Mouse (Mus musculus) layer of hippocampus, postnatal 10 days (tissue): Measurements from ENCODE around the gene Sfi1. TPM values are rescaled to one million over a fixed set of nuclear protein-coding genes. Genes with fewer than 3 reads are reported as not detected.
"Not testable (repeated sequence)": the region's sequence is repeated elsewhere in the genome, so short reads cannot be mapped to it uniquely, and the experiment has no call there.

ENCODE experiments used
- DNase-seq, 2 experiments: peaks; one replicate each; pipeline ENCODE4 v3.0.0; 2021; ENCODE audit warnings: low spot score in 2 of 2
- total RNA-seq, 2 experiments: library from RNA; stranded (reverse); gene quantifications; 2 replicates each; pipeline ENCODE4 v1.2.3; 2021

The Sfi1 gene
- total RNA-seq, 2 experiments from 2014 or later: 50.6 to 81.4 TPM

DNA sequence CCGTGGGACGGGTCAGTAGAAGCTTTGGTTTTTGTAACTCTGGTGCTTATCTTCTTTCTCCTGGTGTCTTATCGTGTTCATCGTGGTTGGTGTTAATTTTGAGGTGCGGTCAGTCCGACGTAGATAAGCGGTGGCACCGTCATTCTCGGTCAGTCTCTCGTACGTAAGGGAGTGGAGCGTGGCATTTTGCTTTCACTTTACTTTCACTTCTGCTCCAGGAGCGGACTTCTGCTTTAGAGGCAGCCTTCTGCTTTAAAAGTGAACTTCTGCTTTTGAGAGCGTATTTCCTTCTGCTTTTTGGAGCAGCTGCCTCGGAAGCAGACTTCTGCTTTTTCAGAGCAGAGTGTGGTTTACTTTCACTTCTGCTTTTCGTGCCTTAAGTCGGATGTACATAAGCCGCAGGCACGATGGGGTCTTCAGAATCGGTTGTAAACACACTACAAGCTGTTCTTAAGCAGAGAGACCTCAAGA, 88.0 kb downstream of the Sfi1 start:
- DNase-seq: no peak

DNA sequence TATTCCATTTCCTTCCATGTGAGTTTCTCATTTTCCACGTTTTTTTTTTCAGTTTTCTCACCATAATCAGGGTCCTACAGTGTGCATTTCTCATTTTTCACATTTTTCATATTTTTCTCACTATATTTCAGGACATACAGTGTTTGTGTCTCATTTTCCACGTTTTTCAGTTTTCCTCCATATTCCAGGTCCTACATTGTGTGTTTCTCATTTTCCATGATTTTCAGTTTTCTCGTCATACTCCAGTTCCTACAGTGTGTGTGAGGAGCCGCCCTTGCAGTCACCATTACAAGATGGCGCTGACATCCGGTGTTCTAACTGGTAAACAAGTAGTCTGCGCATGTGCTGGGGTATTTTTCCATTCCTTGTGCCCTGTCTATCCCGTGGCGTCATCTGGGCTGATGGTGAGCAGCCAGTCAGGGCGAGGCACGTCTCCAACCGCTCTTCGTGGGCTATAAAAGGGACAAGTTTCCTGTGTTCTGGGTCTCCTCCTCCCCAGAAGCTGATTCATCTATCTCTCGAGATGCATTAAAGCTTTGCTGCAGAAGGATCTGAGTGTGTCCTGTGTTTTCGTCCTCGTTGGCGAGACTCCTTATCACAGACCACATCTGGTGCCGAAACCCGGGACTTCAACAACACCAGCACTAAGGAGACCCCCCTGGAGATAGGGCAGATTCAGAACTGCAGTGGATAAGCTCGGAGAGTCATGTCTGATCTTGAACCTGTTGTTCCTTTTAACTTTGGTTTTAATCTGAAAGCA, 88.6 kb downstream of the Sfi1 start:
- DNase-seq: not testable (repeated sequence)

DNA sequence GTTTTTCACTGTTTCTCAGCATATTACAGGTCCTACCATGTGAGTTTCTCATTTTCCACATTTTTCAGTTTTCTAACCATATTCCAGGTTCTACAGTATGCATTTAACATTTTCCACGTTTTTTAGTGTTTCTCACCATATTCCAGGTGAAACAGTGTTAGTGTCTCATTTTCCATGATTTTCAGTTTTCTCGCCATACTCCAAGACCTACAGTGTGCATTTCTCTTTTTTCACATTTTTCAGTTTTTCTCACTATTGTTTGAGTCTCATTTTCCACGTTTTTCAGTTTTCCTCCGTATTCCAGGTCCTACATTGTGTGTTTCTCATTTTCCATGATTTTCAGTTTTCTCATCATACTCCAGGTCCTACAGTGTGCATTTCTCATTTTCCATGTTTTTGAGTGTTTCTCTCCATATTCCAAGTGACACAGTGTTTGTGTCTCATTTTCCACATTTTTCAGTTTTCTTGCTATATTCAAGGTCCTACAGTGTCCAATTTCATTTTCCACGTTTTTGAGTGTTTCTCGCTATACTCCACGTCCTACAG, 89.6 kb downstream of the Sfi1 start:
- DNase-seq: no peak

DNA sequence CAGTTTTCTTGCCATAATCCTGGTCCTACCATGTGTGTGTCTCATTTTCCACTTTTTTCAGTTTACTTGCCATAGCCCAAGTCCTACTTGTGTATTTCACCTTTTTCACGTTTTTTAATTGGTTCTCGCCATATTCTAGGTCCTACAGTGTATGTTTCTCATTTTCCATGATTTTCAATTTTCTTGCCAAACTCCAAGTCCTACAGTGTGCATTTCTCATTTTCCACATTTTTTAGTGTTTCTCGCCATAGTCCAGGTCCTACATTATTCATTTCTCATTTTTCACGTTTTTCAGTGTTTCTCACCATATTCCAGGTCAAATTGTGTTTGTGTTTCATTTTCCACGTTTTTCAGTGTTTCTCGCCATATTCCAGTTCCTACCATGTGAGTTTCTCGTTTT, 90.6 kb downstream of the Sfi1 start:
- DNase-seq: not testable (repeated sequence)

DNA sequence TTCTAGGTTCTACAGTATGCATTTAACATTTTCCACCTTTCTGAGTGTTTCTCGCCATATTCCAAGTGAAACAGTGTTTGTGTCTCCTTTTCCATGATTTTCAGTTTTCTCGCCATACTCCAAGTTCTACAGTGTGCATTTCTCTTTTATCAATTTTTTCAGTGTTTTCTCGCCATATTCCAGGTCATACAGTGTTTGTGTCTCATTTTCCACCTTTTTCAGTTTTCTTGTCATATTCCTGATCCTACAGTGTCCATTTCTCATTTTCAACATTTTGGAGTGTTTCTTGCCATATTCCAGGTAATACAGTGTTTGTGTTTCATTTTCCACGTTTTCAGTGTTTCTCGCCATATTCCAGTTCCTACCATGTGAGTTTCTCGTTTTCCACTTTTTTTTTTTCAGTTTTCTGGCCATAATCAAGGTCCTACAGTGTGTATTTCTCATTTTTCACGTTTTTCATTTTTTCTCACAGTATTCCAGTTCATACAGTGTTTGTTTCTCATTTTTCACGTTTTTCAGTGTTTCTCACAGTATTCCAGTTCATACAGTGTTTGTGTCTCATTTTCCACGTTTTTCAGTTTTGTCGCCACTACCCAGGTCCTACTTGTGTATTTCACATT, 91.3 kb downstream of the Sfi1 start:
- DNase-seq: no peak

DNA sequence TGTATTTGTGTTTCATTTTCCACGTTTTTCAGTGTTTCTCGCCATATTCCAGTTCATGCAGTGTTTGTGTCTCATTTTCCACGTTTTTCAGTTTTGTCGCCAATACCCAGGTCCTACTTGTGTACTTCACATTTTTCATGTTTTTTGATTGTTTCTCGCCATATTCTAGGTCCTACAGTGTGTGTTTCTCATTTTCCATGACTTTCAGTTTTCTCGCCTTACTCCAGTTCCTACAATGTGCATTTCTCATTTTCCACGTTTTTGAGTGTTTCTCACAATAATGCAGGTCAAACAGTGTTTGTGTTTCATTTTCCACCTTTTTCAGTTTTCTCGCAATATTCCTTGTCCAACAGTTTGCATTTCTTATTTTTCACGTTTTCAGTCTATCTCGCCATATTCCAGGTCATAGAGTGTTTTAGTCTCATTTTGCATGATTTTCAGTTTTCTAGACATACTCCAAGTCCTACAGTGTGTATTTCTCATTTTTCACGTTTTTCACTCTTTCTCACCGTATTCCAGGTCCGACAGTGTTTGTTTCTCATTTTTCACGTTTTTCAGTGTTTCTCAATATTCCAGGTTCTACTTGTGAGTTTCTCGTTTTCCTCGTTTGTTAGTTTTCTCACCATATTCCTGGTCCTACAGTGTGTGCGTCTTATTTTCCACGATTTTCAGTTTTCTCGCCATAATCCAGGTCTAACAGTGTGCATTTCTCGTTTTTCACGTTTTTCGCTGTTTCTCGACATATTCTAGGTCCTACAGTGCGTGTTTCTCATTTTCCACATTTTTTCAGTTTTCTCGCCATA, 92.0 kb downstream of the Sfi1 start:
- DNase-seq: no peak

DNA sequence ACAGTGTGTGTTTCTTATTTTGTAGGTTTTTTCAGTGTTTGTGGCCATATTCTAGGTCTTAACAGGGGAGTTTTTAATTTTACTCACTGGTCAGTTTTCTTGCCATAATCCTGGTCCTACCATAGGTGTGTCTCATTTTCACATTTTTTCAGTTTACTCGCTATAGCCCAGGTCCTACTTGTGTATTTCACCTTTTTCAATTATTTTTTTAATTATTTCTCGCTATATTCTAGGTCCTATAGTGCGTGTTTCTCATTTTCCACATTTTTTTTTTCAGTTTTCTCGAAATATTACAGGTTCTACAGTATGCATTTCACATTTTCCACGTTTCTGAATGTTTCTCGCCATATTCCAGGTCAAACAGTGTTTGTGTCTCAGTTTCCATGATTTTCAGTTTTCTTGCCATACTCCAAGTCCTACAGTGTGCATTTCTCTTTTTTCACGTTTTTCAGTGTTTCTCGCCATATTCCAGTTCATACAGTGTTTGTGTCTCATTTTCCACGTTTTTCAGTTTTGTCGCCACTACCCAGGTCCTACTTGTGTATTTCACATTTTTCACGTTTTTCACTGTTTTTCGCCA, 93.1 kb downstream of the Sfi1 start:
- not testable (repeated sequence) for DNase-seq

Other genes starting within 250 kb of the Sfi1 start
- gene Eif4enif1, start 8.9 kb upstream of the Sfi1 start, total RNA-seq: 10 to 100 TPM; 64.2 to 66.4 TPM
- 10 to 100 TPM; 94.5 to 98.3 TPM for gene Drg1, start 73.0 kb upstream of the Sfi1 start, total RNA-seq
- gene Patz1, start 95.4 kb upstream of the Sfi1 start, total RNA-seq: 10 to 100 TPM; 54.0 to 57.7 TPM
- gene Pik3ip1, start 136.9 kb upstream of the Sfi1 start, total RNA-seq: 10 to 100 TPM; 27.0 to 27.4 TPM
- gene Limk2, start 215.7 kb upstream of the Sfi1 start, total RNA-seq: 100 to 1,000 TPM; 108 to 126 TPM